Mouse (Mus musculus) colon, adult 2 months (tissue): ENCODE measurements around the gene Olfr658. TPM values are rescaled to one million over a fixed set of nuclear protein-coding genes. Genes with fewer than 3 reads are reported as not detected.

Experiments used
- polyA plus RNA-seq: library from polyadenylated mRNA; depleted of rRNA; stranded (reverse); fragments of >200 nt; gene quantifications from 2 replicates; pipeline ENCODE4 v1.2.3, GENCODE M21; 2012; rRNA removed

The Olfr658 gene
- polyA plus RNA-seq = 0.07 and 0.08 TPM in 2 replicates

DNA sequence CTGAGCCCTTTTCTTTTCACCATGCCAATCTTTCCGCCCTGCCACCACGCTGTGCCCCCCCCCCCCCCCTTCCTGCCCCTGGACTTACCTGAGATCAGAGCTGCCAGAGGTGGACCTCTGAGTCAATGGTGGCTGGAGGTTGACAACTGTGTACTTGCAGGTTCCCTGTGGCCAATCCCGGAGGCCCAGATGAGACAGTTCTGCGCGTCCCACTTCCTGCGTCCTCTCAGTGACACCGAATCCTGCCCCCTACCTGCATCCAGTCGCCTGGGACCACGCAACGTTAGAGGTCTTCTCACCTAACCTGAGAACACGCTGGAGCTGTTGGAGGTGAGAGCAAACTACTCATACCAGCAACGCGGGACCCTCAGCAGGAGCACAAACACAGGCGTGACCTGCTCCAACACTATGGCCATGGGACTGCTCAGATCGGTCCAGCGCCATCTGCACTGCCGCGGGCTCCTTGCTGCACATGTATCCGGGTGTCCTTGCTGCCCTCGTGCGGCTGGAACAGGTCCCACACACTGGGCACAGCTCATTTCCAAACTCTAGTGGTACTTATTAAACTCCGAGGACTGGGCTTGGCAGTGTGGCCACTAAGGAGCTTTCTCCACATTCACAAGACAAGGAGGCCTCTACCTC lies at the start of gene Olfr658:
Gene Olfr658 (minus strand): TSS at position 465 of the 642 bp plus-strand sequence.

DNA sequence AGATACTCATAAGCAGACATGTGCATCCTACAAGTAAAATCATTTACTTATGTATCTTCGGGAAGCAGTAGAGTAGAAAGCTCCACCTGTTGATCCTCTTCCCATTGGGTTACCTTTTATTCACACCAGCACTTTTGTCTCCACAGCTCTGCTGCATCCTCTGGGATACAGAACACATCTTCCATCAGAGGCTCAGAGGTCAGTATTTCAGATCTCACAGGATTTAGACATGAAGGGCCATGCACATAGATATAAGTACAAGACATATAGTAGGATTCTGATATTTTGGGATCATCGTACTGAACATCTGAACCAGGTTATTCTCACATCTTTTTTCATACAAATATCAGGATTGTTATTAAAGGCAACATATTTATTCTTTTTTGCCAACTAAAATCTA lies 39.1 kb upstream of the Olfr658 start, which contains the start of gene Olfr661:
Gene Olfr661 (plus strand): TSS at position 301 of the 400 bp plus-strand sequence.

DNA sequence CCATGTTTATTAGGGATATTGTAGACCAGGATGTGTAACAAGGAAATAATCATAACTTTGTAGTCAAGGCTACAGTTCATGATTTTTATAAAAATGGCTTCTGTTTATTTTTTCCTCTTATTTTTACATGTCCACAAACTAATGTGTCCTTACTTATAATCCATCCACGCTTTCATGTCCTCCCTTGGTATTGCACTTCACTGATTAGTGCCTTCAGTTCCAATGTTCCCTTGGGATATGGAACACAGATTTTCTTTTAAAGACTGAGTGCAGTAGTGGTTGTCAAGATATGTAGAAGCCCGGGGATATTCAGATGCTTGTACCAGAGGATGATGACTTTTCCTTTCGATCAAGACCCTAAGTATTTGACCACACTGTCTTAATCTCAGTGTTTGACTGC lies 19.3 kb upstream of the Olfr658 start, which contains the start of gene Olfr659:
Gene Olfr659 (plus strand): TSS at position 301 of the 400 bp plus-strand sequence.

DNA sequence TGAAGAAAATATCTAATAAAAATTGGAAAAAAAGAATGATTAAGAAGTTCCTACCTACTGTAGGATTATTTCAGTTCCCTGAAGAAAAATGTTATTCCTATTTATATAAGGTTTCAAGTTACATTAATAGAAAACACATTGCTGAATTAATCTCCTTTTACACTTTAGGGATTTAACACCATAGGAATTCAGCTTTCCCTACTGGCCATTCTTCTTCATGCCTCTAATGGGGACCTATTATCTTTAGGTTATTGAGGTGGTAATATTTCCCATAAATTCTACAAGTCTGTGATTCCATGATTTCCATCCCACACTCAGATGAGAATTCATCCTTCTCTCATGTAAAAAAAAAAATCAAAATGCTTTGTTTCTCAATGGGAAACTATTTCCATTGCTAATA lies 22.6 kb downstream of the Olfr658 start, which contains the start of gene Olfr657:
Gene Olfr657 (plus strand): TSS at position 301 of the 400 bp plus-strand sequence.

DNA sequence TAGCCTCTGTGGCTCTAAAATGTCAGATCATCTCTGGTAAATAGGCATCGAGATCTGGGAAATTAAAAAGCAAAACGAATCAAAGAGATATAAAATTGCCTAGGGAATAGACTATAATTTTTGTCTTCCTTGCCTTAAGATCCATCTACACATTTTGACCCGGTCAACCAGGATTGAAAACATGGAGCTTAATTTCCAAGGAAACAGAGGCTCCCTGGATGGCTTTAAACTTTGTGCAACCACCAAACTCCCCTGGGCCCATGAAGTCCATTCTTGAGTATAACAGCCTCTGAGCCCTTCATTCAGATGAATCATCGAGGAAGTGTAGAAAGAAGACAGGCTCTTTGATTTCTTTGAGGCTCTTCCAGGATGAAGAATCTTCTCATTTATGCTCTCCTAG lies 33.5 kb downstream of the Olfr658 start, which contains the start of gene Olfr656:
Gene Olfr656 (plus strand): TSS at position 301 of the 400 bp plus-strand sequence.

DNA sequence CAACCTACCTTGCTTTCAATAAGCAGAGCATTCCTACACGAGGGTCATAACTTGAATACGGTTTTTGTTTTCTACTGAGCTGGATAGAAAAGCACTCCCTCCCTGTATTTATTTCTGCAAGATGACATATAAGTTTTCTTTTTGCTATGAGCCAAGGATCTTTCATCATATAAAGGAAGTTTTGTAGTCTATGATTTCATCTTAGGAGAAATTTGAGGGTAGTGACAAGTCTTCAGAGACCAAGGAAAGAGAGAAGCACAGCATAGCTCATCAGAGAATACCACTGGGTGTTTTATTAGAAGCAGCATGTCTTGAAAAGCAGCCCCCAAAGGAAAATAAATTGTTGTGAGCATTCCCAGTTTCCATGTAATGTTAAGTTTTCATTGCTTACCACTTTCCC lies 45.4 kb downstream of the Olfr658 start, which contains the start of gene Olfr655:
Gene Olfr655 (minus strand): TSS at position 101 of the 400 bp plus-strand sequence.

Other genes starting within 250 kb of the Olfr658 start
- 0.08 TPM in 1 of 2 replicates, not detected in the other for gene Trim30c, start 246.5 kb downstream of the Olfr658 start, polyA plus RNA-seq
- 0.77 and 0.94 TPM in 2 replicates for gene Trim30a, start 182.1 kb downstream of the Olfr658 start, polyA plus RNA-seq
- gene Trim30d, start 139.5 kb downstream of the Olfr658 start, polyA plus RNA-seq = 1.6 and 2.0 TPM in 2 replicates
- not detected in 2 replicates for gene Olfr651, start 97.2 kb downstream of the Olfr658 start, polyA plus RNA-seq
- not detected in 2 replicates for gene Olfr652, start 86.4 kb downstream of the Olfr658 start, polyA plus RNA-seq
- not detected in 2 replicates for gene Olfr653, start 70.0 kb downstream of the Olfr658 start, polyA plus RNA-seq
- not detected in 2 replicates for gene Olfr654, start 60.3 kb downstream of the Olfr658 start, polyA plus RNA-seq
- 0.17 TPM in 1 of 2 replicates, not detected in the other for gene Olfr655, start 45.5 kb downstream of the Olfr658 start, polyA plus RNA-seq
- not detected in 2 replicates for gene Olfr656, start 33.4 kb downstream of the Olfr658 start, polyA plus RNA-seq
- gene Olfr657, start 22.5 kb downstream of the Olfr658 start, polyA plus RNA-seq = not detected in 2 replicates
- not detected in 2 replicates for gene Olfr659, start 19.4 kb upstream of the Olfr658 start, polyA plus RNA-seq
- not detected in 2 replicates for gene Olfr661, start 39.2 kb upstream of the Olfr658 start, polyA plus RNA-seq
- gene Usp17le, start 130.2 kb upstream of the Olfr658 start, polyA plus RNA-seq = not detected in 2 replicates
- not detected in 2 replicates for gene Usp17lb, start 195.3 kb upstream of the Olfr658 start, polyA plus RNA-seq
- not detected in 2 replicates for gene Usp17la, start 209.7 kb upstream of the Olfr658 start, polyA plus RNA-seq
- gene Olfr665, start 230.7 kb upstream of the Olfr658 start, polyA plus RNA-seq = not detected in 2 replicates
- gene Olfr666, start 248.6 kb upstream of the Olfr658 start, polyA plus RNA-seq = not detected in 2 replicates